Mouse (Mus musculus) large intestine, adult 2 months (tissue): ENCODE measurements at regions not wholly inside any gene's neighbourhood (a gene's known extent, or its start where the extent isn't known, plus 50 kb on each side); places are given as distances from the start of the nearest gene placed in this dataset.

Experiments used
- DNase-seq: peaks from one replicate; pipeline ENCODE4 v3.0.0-alpha.2; 2012; ENCODE audit warnings: low read depth, low spot score
- WGBS: fragments of 180-500 bp; shearing (Covaris S2); methylation state at CpG from one replicate; pipeline ENCODE4 v1.1.7; 2018; 5-methylcytosine and 5-hydroxymethylcytosine counted together

- WGBS: 74% methylated on average over 3 of the region's 3 CpGs
- no peak for DNase-seq
These were observed 146.2 kb downstream of the Sec61b start for GRCm38 (mm10) chr4:47620700-47621099.

GRCm38 (mm10) chr4:47622851-47623743 is 148.6 kb downstream of the Sec61b start:
- WGBS: 78% methylated on average over 13 of the region's 13 CpGs
- no peak for DNase-seq

GRCm38 (mm10) chr4:47630006-47630405 is 155.5 kb downstream of the Sec61b start:
- WGBS: 51% methylated on average over 8 of the region's 8 CpGs
- no peak for DNase-seq

GRCm38 (mm10) chr4:47630427-47630826 is 156.0 kb downstream of the Sec61b start:
- DNase-seq: no peak
- WGBS: 48% methylated on average over 1 of the region's 1 CpGs

- no peak for DNase-seq
- 72% methylated on average over 10 of the region's 10 CpGs for WGBS
These were observed 164.5 kb downstream of the Sec61b start for GRCm38 (mm10) chr4:47638876-47639494.

GRCm38 (mm10) chr4:47645093-47645492 is 170.6 kb downstream of the Sec61b start:
- DNase-seq: no peak
- WGBS: 81% methylated on average over 1 of the region's 1 CpGs

GRCm38 (mm10) chr4:47648701-47649100 is 174.2 kb downstream of the Sec61b start:
- 55% methylated on average over 8 of the region's 8 CpGs for WGBS

GRCm38 (mm10) chr4:47649951-47650350 is 175.5 kb downstream of the Sec61b start:
- DNase-seq: no peak
- WGBS: 33% methylated on average over 3 of the region's 3 CpGs

More at GRCm38 (mm10) chr4:47648701-47649100, 174.2 kb downstream of the Sec61b start:
- DNase-seq: no peak

- WGBS: 73% methylated on average over 10 of the region's 10 CpGs
- no peak for DNase-seq
These were observed 177.1 kb downstream of the Sec61b start for GRCm38 (mm10) chr4:47651521-47651920.

- DNase-seq: no peak
These were observed 178.7 kb downstream of the Sec61b start for GRCm38 (mm10) chr4:47653143-47653542.

GRCm38 (mm10) chr4:47669519-47669918 is 195.1 kb downstream of the Sec61b start:
- no peak for DNase-seq
- 68% methylated on average over 5 of the region's 5 CpGs for WGBS

More at GRCm38 (mm10) chr4:47653143-47653542, 178.7 kb downstream of the Sec61b start:
- WGBS: 83% methylated on average over 2 of the region's 2 CpGs

- DNase-seq: no peak
- 65% methylated on average over 3 of the region's 3 CpGs for WGBS
These were observed 196.0 kb downstream of the Sec61b start for GRCm38 (mm10) chr4:47670476-47670875.

- 89% methylated on average over 5 of the region's 5 CpGs for WGBS
- DNase-seq: no peak
These were observed 196.9 kb downstream of the Sec61b start for GRCm38 (mm10) chr4:47671362-47671761.

- DNase-seq: no peak
- WGBS: 93% methylated on average over 4 of the region's 4 CpGs
These were observed 206.7 kb downstream of the Sec61b start for GRCm38 (mm10) chr4:47681141-47681540.

GRCm38 (mm10) chr4:47691207-47691606 is 216.7 kb downstream of the Sec61b start:
- no peak for DNase-seq
- 71% methylated on average over 2 of the region's 2 CpGs for WGBS

GRCm38 (mm10) chr4:47692654-47693053 is 218.2 kb downstream of the Sec61b start:
- no peak for DNase-seq

- DNase-seq: no peak
- WGBS: 71% methylated on average over 12 of the region's 12 CpGs
These were observed 218.8 kb downstream of the Sec61b start for GRCm38 (mm10) chr4:47693221-47693620.

GRCm38 (mm10) chr4:47697071-47697470 is 222.6 kb downstream of the Sec61b start:
- WGBS: 86% methylated on average over 4 of the region's 4 CpGs
- no peak for DNase-seq

- WGBS: 61% methylated on average over 4 of the region's 4 CpGs
- no peak for DNase-seq
These were observed 224.1 kb downstream of the Sec61b start for GRCm38 (mm10) chr4:47698514-47698913.

- 56% methylated on average over 4 of the region's 4 CpGs for WGBS
- no peak for DNase-seq
These were observed 224.5 kb downstream of the Sec61b start for GRCm38 (mm10) chr4:47698926-47699325.

- 68% methylated on average over 2 of the region's 2 CpGs for WGBS
- DNase-seq: no peak
These were observed 229.0 kb downstream of the Sec61b start for GRCm38 (mm10) chr4:47703501-47703900.
